Comparison of ENCODE assay signal across 16 mouse cellular contexts in the genomic region with DNA sequence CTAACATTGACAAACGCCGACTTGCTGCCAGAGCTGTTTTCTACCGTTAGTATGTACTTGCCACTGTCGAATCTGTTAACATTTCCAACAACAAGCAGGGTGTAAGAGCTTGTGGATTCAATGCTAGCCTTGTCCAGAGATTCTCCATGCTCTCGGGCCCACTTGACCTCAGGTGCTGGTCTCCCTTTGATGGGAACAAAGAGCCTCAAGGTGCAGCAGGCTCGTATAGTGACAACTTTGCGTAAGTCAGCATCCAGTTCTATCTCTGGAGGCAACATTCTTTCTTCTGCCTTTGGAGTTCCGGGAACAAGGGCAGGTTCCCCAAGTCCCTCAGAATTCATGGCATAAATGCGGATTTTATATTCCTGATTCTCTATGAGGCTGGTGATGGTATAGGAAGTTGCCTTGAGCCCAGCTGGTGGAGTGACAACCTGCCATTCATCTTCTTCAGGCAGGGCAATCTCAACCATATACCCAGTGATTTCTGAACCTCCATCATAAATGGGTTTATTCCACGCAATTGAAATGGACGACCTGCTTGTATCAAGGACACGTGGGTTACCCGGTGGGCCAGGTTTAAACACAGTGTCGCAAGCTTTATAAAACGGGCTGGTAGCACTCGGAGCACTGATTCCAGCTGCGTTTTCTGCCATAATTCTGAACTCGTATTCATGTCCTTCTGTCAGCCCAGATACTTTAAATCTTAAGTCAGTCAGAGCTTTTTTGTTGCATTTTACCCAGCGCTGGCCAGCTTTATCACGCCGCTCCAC.
"Had no signal": no experiment of that assay in that cellular context is flagged by ENCODE, and none has a peak within 500 bp of the region (broad histone marks: within the 10 kb centered on the region; RNA-seq: fewer than 3 reads in every experiment).

No protein-coding gene starts in this region.

- H3K27ac ChIP-seq: neural tube, embryonic 13.5 days; neural tube, embryonic 15.5 days; stomach, embryonic 15.5 days; stomach, postnatal 0 days had no signal

- H3K4me3 ChIP-seq: neural tube, embryonic 13.5 days; neural tube, embryonic 15.5 days; stomach, embryonic 15.5 days had no signal

- DNase-seq: retina, postnatal 1 day; right cerebral cortex, adult 18-20 months; right cerebral cortex, postnatal 14 days; right cerebral cortex, postnatal 25 days; right cerebral cortex, postnatal 4 days; spleen, adult 18-20 months; thymus, adult 18-20 months; thymus, adult 2 months; thymus, postnatal 14 days; thymus, postnatal 25 days; thymus, postnatal 36 days; thymus, postnatal 4 days had no signal
